Mouse (Mus musculus) gonadal fat pad, adult 2 months (tissue): Measurements from ENCODE around the gene Spata45. TPM values are rescaled to one million over a fixed set of nuclear protein-coding genes. Genes with fewer than 3 reads are reported as not detected.

ENCODE experiments used
- DNase-seq: peaks from one replicate; pipeline ENCODE4 v3.0.0-alpha.2; 2012; ENCODE audit warnings: low read depth
- polyA plus RNA-seq: library from polyadenylated mRNA; depleted of rRNA; stranded (reverse); fragments of >200 nt; gene quantifications from 2 replicates; pipeline ENCODE4 v1.2.3, GENCODE M21; 2012; rRNA removed

The Spata45 gene
- polyA plus RNA-seq, 1 experiment, result not detected

- DNase-seq, result no peak
Observed at GRCm38 (mm10) chr1:191084951-191085559, 48.6 kb downstream of the Spata45 start.

- no peak for DNase-seq
Observed at GRCm38 (mm10) chr1:191085597-191085996, 49.2 kb downstream of the Spata45 start.

GRCm38 (mm10) chr1:191086304-191086878, 50.0 kb downstream of the Spata45 start:
- DNase-seq, result no peak

GRCm38 (mm10) chr1:191086960-191087359, 50.5 kb downstream of the Spata45 start:
- no peak for DNase-seq

- DNase-seq, result no peak
Observed at GRCm38 (mm10) chr1:191087955-191088354, 51.5 kb downstream of the Spata45 start.

- no peak for DNase-seq
Observed at GRCm38 (mm10) chr1:191089355-191089754, 52.9 kb downstream of the Spata45 start.

GRCm38 (mm10) chr1:191092050-191092449, 55.6 kb downstream of the Spata45 start:
- DNase-seq, result no peak

Other genes starting within 250 kb of the Spata45 start
- 6.6 and 7.9 TPM in 2 replicates for gene Rps6kc1, start 124.9 kb upstream of the Spata45 start, polyA plus RNA-seq
- 25.6 and 29.3 TPM in 2 replicates for gene Angel2, start 111.5 kb upstream of the Spata45 start, polyA plus RNA-seq
- 12.9 and 14.4 TPM in 2 replicates for gene Vash2, start 57.3 kb upstream of the Spata45 start, polyA plus RNA-seq
- gene Flvcr1, start 10.5 kb upstream of the Spata45 start, polyA plus RNA-seq, result 10.9 and 13.3 TPM in 2 replicates
- 8.8 and 12.6 TPM in 2 replicates for gene Tatdn3, start 26.3 kb downstream of the Spata45 start, polyA plus RNA-seq
- gene Nsl1, start 26.4 kb downstream of the Spata45 start, polyA plus RNA-seq, result 0.31 and 1.4 TPM in 2 replicates
- gene Batf3, start 61.2 kb downstream of the Spata45 start, polyA plus RNA-seq, result 4.9 and 6.7 TPM in 2 replicates
- 0.05 and 0.28 TPM in 2 replicates for gene Fam71a, start 128.2 kb downstream of the Spata45 start, polyA plus RNA-seq
- 4.5 and 4.9 TPM in 2 replicates for gene Atf3, start 181.4 kb downstream of the Spata45 start, polyA plus RNA-seq